In genomic region chr12:102524216-102524615, GRCm38 (mm10) we compare ENCODE assay signal across 23 mouse cellular contexts. TPM values are rescaled to one million over a fixed set of nuclear protein-coding genes. Genes with fewer than 3 reads are reported as not detected.
A peak's percentile ranks its signal among the peaks of the same experiment; 100 is the strongest.
DNase-seq lines count a peak whose midpoint lies in the region; ATAC-seq and TF ChIP-seq lines count a peak whose summit lies in the region.
"Had no signal": no experiment of that assay in that cellular context is flagged by ENCODE, and none has a peak within 500 bp of the region (broad histone marks: within the 10 kb centered on the region; RNA-seq: fewer than 3 reads in every experiment).

No protein-coding gene starts in this region.

- peak; percentile 57 for ATAC-seq in megakaryocyte progenitor cell, adult 5-6 weeks (replicated peaks; ENCODE audit: poor library complexity)
- ATAC-seq in forebrain, postnatal 0 days = no peak
- ATAC-seq: liver, embryonic 12.5 days; liver, postnatal 0 days had no signal

- H3K4me1 ChIP-seq in forebrain, postnatal 0 days (ENCODE audit: insufficient read depth) = no peaks in the 10 kb centered on the region
- H3K4me1 ChIP-seq: embryonic facial prominence, embryonic 15.5 days; heart, embryonic 12.5 days had no signal

- intact Hi-C loops in heart, postnatal 10 days (cut with DNase I) = loop anchor here (5.0 kb wide), 2 partner anchors 183 to 208 kb away; no protein-coding TSS in a partner anchor

- no peak overlapping the region for H3K4me3 ChIP-seq in forebrain, postnatal 0 days (ENCODE audit: low read depth, low read length)
- H3K4me3 ChIP-seq: embryonic facial prominence, embryonic 10.5 days; embryonic facial prominence, embryonic 15.5 days; forebrain, embryonic 12.5 days; heart, embryonic 12.5 days; hindbrain, embryonic 12.5 days; left cerebral cortex, adult 2 months; liver, embryonic 12.5 days had no signal

- no peaks in the 10 kb centered on the region for H3K9me3 ChIP-seq in forebrain, postnatal 0 days (ENCODE audit: low read length)
- H3K9me3 ChIP-seq: embryonic facial prominence, embryonic 10.5 days; embryonic facial prominence, embryonic 15.5 days; forebrain, embryonic 12.5 days; heart, embryonic 12.5 days; hindbrain, embryonic 12.5 days; liver, embryonic 12.5 days had no signal

- H3K27ac ChIP-seq in forebrain, postnatal 0 days (ENCODE audit: low read depth, low read length) = no peak overlapping the region
- H3K27ac ChIP-seq: embryonic facial prominence, embryonic 10.5 days; embryonic facial prominence, embryonic 15.5 days; forebrain, embryonic 12.5 days; hindbrain, embryonic 12.5 days; hindbrain, postnatal 0 days; left cerebral cortex, adult 2 months; liver, embryonic 12.5 days had no signal

- H3K4me2 ChIP-seq in forebrain, postnatal 0 days (ENCODE audit: low read depth) = no peak overlapping the region
- H3K4me2 ChIP-seq: embryonic facial prominence, embryonic 15.5 days; forebrain, embryonic 12.5 days; heart, embryonic 12.5 days; hindbrain, embryonic 12.5 days; liver, embryonic 12.5 days had no signal

- H3K36me3 ChIP-seq in forebrain, postnatal 0 days (ENCODE audit: insufficient read depth) = no peaks in the 10 kb centered on the region
- H3K36me3 ChIP-seq: embryonic facial prominence, embryonic 10.5 days; embryonic facial prominence, embryonic 15.5 days; forebrain, embryonic 12.5 days; heart, embryonic 12.5 days; hindbrain, embryonic 12.5 days; liver, embryonic 12.5 days had no signal

- TF ChIP-seq CTCF in forebrain, postnatal 0 days (IDR thresholded peaks at IDR 0.05; ENCODE audit: low read depth) = no peak

- H3K27me3 ChIP-seq in forebrain, postnatal 0 days (ENCODE audit: insufficient read depth, low read length) = no peaks in the 10 kb centered on the region
- H3K27me3 ChIP-seq: embryonic facial prominence, embryonic 15.5 days; forebrain, embryonic 12.5 days; heart, embryonic 12.5 days; hindbrain, embryonic 12.5 days; liver, embryonic 12.5 days had no signal

- H3K9ac ChIP-seq in forebrain, postnatal 0 days = no peak overlapping the region
- H3K9ac ChIP-seq: embryonic facial prominence, embryonic 15.5 days; forebrain, embryonic 12.5 days; heart, embryonic 12.5 days; hindbrain, embryonic 12.5 days; liver, embryonic 12.5 days; liver, postnatal 0 days had no signal

- 52% methylated on average over 3 of the region's 3 CpGs for WGBS in forebrain, postnatal 0 days

- peak; percentile 8 for DNase-seq in heart, postnatal 4 days
- DNase-seq in heart, postnatal 10 days = no peak
- DNase-seq in A20 (ENCODE audit: low read depth, low spot score) (peak; percentile 31), MEL-GATA-1-ER (ENCODE audit: extremely low read depth, low read depth) (peak; percentile 37)
- no peak for DNase-seq in lung, postnatal 10 days
- DNase-seq in forebrain, postnatal 0 days = no peak
- DNase-seq in embryo, embryonic 9.5 days (ENCODE audit: extremely low spot score) = no peak
- DNase-seq: layer of hippocampus, adult 9-11 months; liver, postnatal 0 days; right cerebral cortex, postnatal 25 days had no signal

RNA-seq across cellular contexts. Expression of gene Chga, which starts 30.6 kb away (rescaled TPM):
- under 1 TPM in 1 of 2 experiments, not detected in 1; 0.18 TPM for total RNA-seq in heart, postnatal 4 days (2021)
- not detected for total RNA-seq in heart, postnatal 10 days (2021)
- total RNA-seq in megakaryocyte progenitor cell, adult 5-6 weeks (2015) = not detected in 2 replicates
- not detected in 2 replicates for total RNA-seq in megakaryocyte progenitor cell, adult 5-6 weeks (2017)
- total RNA-seq in forebrain, postnatal 0 days (2014; rRNA removed) = 108 and 123 TPM in 2 replicates
- 130 and 171 TPM in 2 replicates for polyA plus RNA-seq in forebrain, postnatal 0 days (2015; fragmentation: Nextera tagmentation; extraction: Ambion mirVana)
- total RNA-seq: gastrocnemius, postnatal 14 days; heart, adult 18-20 months; monocyte, adult 5-6 weeks had no signal
- polyA plus RNA-seq: heart, postnatal 0 days had no signal

RNA-seq across cellular contexts. Expression of gene Golga5, which starts 55.3 kb away (rescaled TPM):
- total RNA-seq in heart, postnatal 4 days (2021) = 10 to 100 TPM; 23.0 to 26.7 TPM
- total RNA-seq in heart, postnatal 10 days (2021) = 10 to 100 TPM; 24.5 to 25.9 TPM
- total RNA-seq in megakaryocyte progenitor cell, adult 5-6 weeks (2015) = 22.1 and 28.8 TPM in 2 replicates
- 69.0 and 74.0 TPM in 2 replicates for total RNA-seq in megakaryocyte progenitor cell, adult 5-6 weeks (2017)
- total RNA-seq in forebrain, postnatal 0 days (2014; rRNA removed) = 28.9 and 34.9 TPM in 2 replicates
- polyA plus RNA-seq in forebrain, postnatal 0 days (2015; fragmentation: Nextera tagmentation; extraction: Ambion mirVana) = 24.4 and 25.6 TPM in 2 replicates

Comparison
In these comparisons a context has a peak if more than half of its experiments do, and no peak if none do; other contexts are left out.
1. DNase-seq: peak in heart, postnatal 4 days (single experiment), A20 (single experiment) and MEL-GATA-1-ER (single experiment); none in heart, postnatal 10 days (0 of 2), lung, postnatal 10 days (single experiment), forebrain, postnatal 0 days (single experiment) and embryo, embryonic 9.5 days (single experiment).
2. RNA of gene Chga, which starts 30.6 kb away (total RNA-seq): 108 to 123 TPM in forebrain, postnatal 0 days; 0.18 TPM in heart, postnatal 4 days, not detected in heart, postnatal 10 days and not detected in megakaryocyte progenitor cell, adult 5-6 weeks; every median in the first group is over 10 times any median in the second.